Mouse (Mus musculus) liver, postnatal 0 days (tissue): ENCODE results near the gene Prrx2. TPM values are rescaled to one million over a fixed set of nuclear protein-coding genes. Genes with fewer than 3 reads are reported as not detected.
"Not testable (repeated sequence)": the region's sequence is repeated elsewhere in the genome, so short reads cannot be mapped to it uniquely, and the experiment has no call there.

Experiments used
- ATAC-seq: fragments of 200-750 bp; cut with Nextera tagmentation; 2 replicates; pipeline ENCODE4 v1.8.0; 2017; ENCODE audit warnings: mild to moderate bottlenecking, moderate library complexity
- DNase-seq: peaks from one replicate; pipeline ENCODE4 v3.0.0-alpha.2; 2016
- H3K27ac ChIP-seq: fragments of 300-500 bp; sonication (generic); 2 replicates; pipeline ENCODE4 v1.5.1; 2014; ENCODE audit warnings: antibody characterized with exemption, moderate library complexity, mild to moderate bottlenecking, low read depth
- H3K27me3 ChIP-seq: fragments of 300-500 bp; sonication (generic); 2 replicates; pipeline ENCODE4 v1.6.1; 2014; ENCODE audit warnings: low read length, control low read depth, mixed read lengths; ENCODE audit not compliant: insufficient read depth
- H3K36me3 ChIP-seq: fragments of 300-500 bp; sonication (generic); replicated peaks from 2 replicates; pipeline ENCODE4 v1.6.1; 2014; ENCODE audit warnings: mild to moderate bottlenecking, control low read depth, low read length, moderate library complexity, mixed read lengths; ENCODE audit not compliant: insufficient read depth
- H3K4me1 ChIP-seq: fragments of 300-500 bp; sonication (generic); 2 replicates; pipeline ENCODE4 v1.6.1; 2014; ENCODE audit warnings: antibody characterized with exemption, mild to moderate bottlenecking, control low read depth; ENCODE audit not compliant: insufficient read depth
- H3K4me2 ChIP-seq: fragments of 300-500 bp; sonication (generic); 2 replicates; pipeline ENCODE4 v1.6.1; 2014; ENCODE audit warnings: low read depth, mild to moderate bottlenecking, low read length, moderate library complexity, mixed read lengths
- H3K4me3 ChIP-seq: fragments of 300-500 bp; sonication (generic); 2 replicates; pipeline ENCODE4 v1.5.1; 2014; ENCODE audit warnings: low read depth, low read length
- H3K9ac ChIP-seq: fragments of 300-500 bp; sonication (generic); replicated peaks from 2 replicates; pipeline ENCODE4 v1.6.1; 2014; ENCODE audit warnings: mild to moderate bottlenecking, moderate library complexity
- H3K9me3 ChIP-seq: fragments of 300-500 bp; sonication (generic); 2 replicates; pipeline ENCODE4 v1.6.1; 2016; ENCODE audit warnings: mild to moderate bottlenecking, control low read depth, low read length, mixed read lengths
- CTCF ChIP-seq: sonication (generic); IDR thresholded peaks from 2 replicates; pipeline ENCODE4 v1.5.1; 2016; ENCODE audit warnings: antibody characterized with exemption, low read depth
- EP300 ChIP-seq: IDR thresholded peaks from 2 replicates; pipeline ENCODE4 v1.6.1; 2016; ENCODE audit warnings: antibody characterized with exemption, low read depth, mild to moderate bottlenecking
- whole genome bisulfite sequencing: fragments of 180-500 bp; shearing (Covaris S2); extraction: QIAGEN DNeasy Blood & Tissue Kit; methylation state at CpG from one replicate; pipeline ENCODE4 v1.1.7; 2014; ENCODE audit not compliant: insufficient replicate concordance; 5-methylcytosine and 5-hydroxymethylcytosine counted together
- polyA plus RNA-seq: library from polyadenylated mRNA; unstranded; fragments of >200 nt; fragmentation: Nextera tagmentation; extraction: Ambion mirVana; gene quantifications from 2 replicates; pipeline ENCODE4 v1.2.1, GENCODE M21; 2015

Prrx2 gene
- polyA plus RNA-seq, 1 experiment from 2014 or later, result 0.07 TPM

- no peaks in the 10 kb centered on the region for H3K9me3 ChIP-seq
- TF ChIP-seq EP300, result no peak
- no peak for TF ChIP-seq CTCF
- H3K27me3 ChIP-seq, result peaks cover 17% of the 10 kb centered on the region; the same call in 1 of the 2 replicates
- DNase-seq (no peak), ATAC-seq (no peak)
- H3K4me1 ChIP-seq, result no peaks in the 10 kb centered on the region
- H3K4me3 ChIP-seq, result no peak overlapping the region
- no peaks in the 10 kb centered on the region for H3K36me3 ChIP-seq
- H3K9ac ChIP-seq, result no peak overlapping the region
- H3K27ac ChIP-seq, result no peak overlapping the region
- H3K4me2 ChIP-seq, result no peak overlapping the region
- 86% methylated on average over 8 of the region's 8 CpGs for WGBS
These were observed 71.1 kb downstream of the Prrx2 start for GRCm38 (mm10) chr2:30905906-30906305.

- no peaks in the 10 kb centered on the region for H3K36me3 ChIP-seq
- TF ChIP-seq CTCF, result no peak
- no peak for TF ChIP-seq EP300
- no peak for DNase-seq
These were observed 71.9 kb downstream of the Prrx2 start for GRCm38 (mm10) chr2:30906641-30907040.

GRCm38 (mm10) chr2:30912291-30912773 is 77.6 kb downstream of the Prrx2 start:
- no peak overlapping the region for H3K4me2 ChIP-seq
- DNase-seq (peak; percentile 44), ATAC-seq (peak; percentile 36; the same call in 1 of the 2 replicates)
- H3K36me3 ChIP-seq, result no peaks in the 10 kb centered on the region
- WGBS, result 56% methylated on average over 4 of the region's 4 CpGs
- no peak overlapping the region for H3K9ac ChIP-seq
- no peaks in the 10 kb centered on the region for H3K27me3 ChIP-seq
- no peak for TF ChIP-seq EP300
- no peak for TF ChIP-seq CTCF
- H3K4me1 ChIP-seq, result no peaks in the 10 kb centered on the region
- H3K9me3 ChIP-seq, result no peaks in the 10 kb centered on the region
- no peak overlapping the region for H3K4me3 ChIP-seq
- 0 out of 2 replicates have a peak overlapping the region, but pooled peaks have one; percentile 6 for H3K27ac ChIP-seq

More at GRCm38 (mm10) chr2:30906641-30907040, 71.9 kb downstream of the Prrx2 start:
- Histone ChIP-seq H3K9me3 (no peaks in the 10 kb centered on the region), H3K27me3 (peaks cover 15% of the 10 kb centered on the region; the same call in 1 of the 2 replicates), H3K4me3 (no peak overlapping the region), H3K9ac (no peak overlapping the region), H3K4me1 (no peaks in the 10 kb centered on the region), H3K27ac (no peak overlapping the region), H3K4me2 (no peak overlapping the region)
- 61% methylated on average over 4 of the region's 4 CpGs for WGBS
- no peak for ATAC-seq

GRCm38 (mm10) chr2:30913022-30913421 is 78.2 kb downstream of the Prrx2 start:
- ATAC-seq (no peak), DNase-seq (no peak)
- Histone ChIP-seq H3K27ac (no peak overlapping the region), H3K27me3 (no peaks in the 10 kb centered on the region), H3K36me3 (no peaks in the 10 kb centered on the region), H3K4me3 (no peak overlapping the region), H3K4me2 (no peak overlapping the region), H3K9me3 (no peaks in the 10 kb centered on the region), H3K4me1 (no peaks in the 10 kb centered on the region), H3K9ac (no peak overlapping the region)
- WGBS, result 73% methylated on average over 8 of the region's 8 CpGs
- TF ChIP-seq EP300 (no peak), CTCF (no peak)

- ATAC-seq (no peak), DNase-seq (no peak)
- 51% methylated on average over 3 of the region's 3 CpGs for WGBS
- Histone ChIP-seq H3K4me3 (no peak overlapping the region), H3K4me2 (no peak overlapping the region), H3K27me3 (no peaks in the 10 kb centered on the region), H3K36me3 (no peaks in the 10 kb centered on the region), H3K9me3 (no peaks in the 10 kb centered on the region), H3K4me1 (no peaks in the 10 kb centered on the region), H3K27ac (no peak overlapping the region), H3K9ac (no peak overlapping the region)
- no peak for TF ChIP-seq CTCF
- no peak for TF ChIP-seq EP300
These were observed 80.1 kb downstream of the Prrx2 start for GRCm38 (mm10) chr2:30914836-30915235.

- Histone ChIP-seq H3K4me1 (no peaks in the 10 kb centered on the region), H3K27ac (no peak overlapping the region), H3K27me3 (no peaks in the 10 kb centered on the region), H3K9me3 (no peaks in the 10 kb centered on the region), H3K9ac (no peak overlapping the region), H3K4me3 (no peak overlapping the region), H3K36me3 (no peaks in the 10 kb centered on the region), H3K4me2 (no peak overlapping the region)
- WGBS, result 76% methylated on average over 5 of the region's 5 CpGs
- ATAC-seq (no peak), DNase-seq (no peak)
- TF ChIP-seq CTCF (no peak), EP300 (no peak)
These were observed 80.6 kb downstream of the Prrx2 start for GRCm38 (mm10) chr2:30915376-30915775.

- 85% methylated on average over 6 of the region's 6 CpGs for WGBS
- H3K36me3 ChIP-seq, H3K4me2 ChIP-seq, H3K9ac ChIP-seq, H3K4me1 ChIP-seq, H3K4me3 ChIP-seq, H3K27ac ChIP-seq, ATAC-seq, DNase-seq, H3K9me3 ChIP-seq, H3K27me3 ChIP-seq: not testable (repeated sequence)
These were observed 81.2 kb downstream of the Prrx2 start for GRCm38 (mm10) chr2:30915933-30916332.
